Mouse (Mus musculus) liver, postnatal 0 days (tissue): ENCODE measurements around the gene Dnajc16.

Source experiments
- CTCF ChIP-seq: sonication (generic); IDR thresholded peaks from 2 replicates; pipeline ENCODE4 v1.5.1; 2016; ENCODE audit warnings: antibody characterized with exemption, low read depth
- EP300 ChIP-seq: IDR thresholded peaks from 2 replicates; pipeline ENCODE4 v1.6.1; 2016; ENCODE audit warnings: antibody characterized with exemption, low read depth, mild to moderate bottlenecking

DNA sequence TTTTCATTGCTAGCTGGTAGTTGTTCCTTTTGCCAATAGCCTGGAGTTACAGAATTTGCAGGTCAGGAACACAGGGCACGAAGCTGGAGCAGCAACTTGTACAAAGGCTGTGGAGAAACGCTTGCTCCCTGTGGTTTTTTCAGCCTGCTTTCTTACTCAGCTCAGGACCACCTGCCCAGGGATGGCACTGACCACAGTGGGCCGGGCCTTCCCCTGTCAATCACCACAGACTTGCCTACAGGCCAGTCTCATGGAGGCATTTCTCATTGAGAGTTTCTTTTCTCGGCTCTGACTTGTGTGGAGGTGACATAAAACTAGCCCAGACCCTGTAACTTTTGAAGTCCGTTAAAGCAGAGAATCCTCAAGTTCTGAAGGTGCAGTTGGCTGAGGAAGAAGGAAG is 6.8 kb upstream of the Dnajc16 start:
- no peak for TF ChIP-seq CTCF
- TF ChIP-seq EP300: no peak
